Mouse (Mus musculus): ENCODE data around the gene Ccdc57. TPM values are rescaled to one million over a fixed set of nuclear protein-coding genes. Genes with fewer than 3 reads are reported as not detected.
A peak's percentile ranks its signal among the peaks of the same experiment; 100 is the strongest.

Gene Ccdc57
- polyA plus RNA-seq, 1 experiment, result 1.7 TPM

GRCm38 (mm10) chr11:120830686-120831085, 102.0 kb downstream of the Ccdc57 start:
- H3K27me3 ChIP-seq (ENCODE audit: control insufficient read depth, insufficient read depth, low read length), result no peaks in the 10 kb centered on the region
- peaks cover 6% of the 10 kb centered on the region for H3K4me1 ChIP-seq (replicated peaks; ENCODE audit: control insufficient read depth, insufficient read depth, low read length)
- no peak overlapping the region for H3K27ac ChIP-seq (ENCODE audit: control insufficient read depth, insufficient read depth, low read length)
- no peak overlapping the region for H3K4me3 ChIP-seq (ENCODE audit: control insufficient read depth, insufficient read depth, low read length)
- no peak for DNase-seq
- 96% methylated on average over 12 of the region's 12 CpGs for WGBS
- no peaks in the 10 kb centered on the region for H3K36me3 ChIP-seq (ENCODE audit: control insufficient read depth, insufficient read depth, low read length)
- TF ChIP-seq CTCF (IDR thresholded peaks at IDR 0.05; ENCODE audit: borderline replicate concordance, control insufficient read depth, extremely low read depth, insufficient read depth, low read length, poor library complexity) (no peak), POLR2A (IDR thresholded peaks at IDR 0.05; ENCODE audit: control insufficient read depth, extremely low read depth, insufficient read depth, low read length, poor library complexity) (no peak)

DNA sequence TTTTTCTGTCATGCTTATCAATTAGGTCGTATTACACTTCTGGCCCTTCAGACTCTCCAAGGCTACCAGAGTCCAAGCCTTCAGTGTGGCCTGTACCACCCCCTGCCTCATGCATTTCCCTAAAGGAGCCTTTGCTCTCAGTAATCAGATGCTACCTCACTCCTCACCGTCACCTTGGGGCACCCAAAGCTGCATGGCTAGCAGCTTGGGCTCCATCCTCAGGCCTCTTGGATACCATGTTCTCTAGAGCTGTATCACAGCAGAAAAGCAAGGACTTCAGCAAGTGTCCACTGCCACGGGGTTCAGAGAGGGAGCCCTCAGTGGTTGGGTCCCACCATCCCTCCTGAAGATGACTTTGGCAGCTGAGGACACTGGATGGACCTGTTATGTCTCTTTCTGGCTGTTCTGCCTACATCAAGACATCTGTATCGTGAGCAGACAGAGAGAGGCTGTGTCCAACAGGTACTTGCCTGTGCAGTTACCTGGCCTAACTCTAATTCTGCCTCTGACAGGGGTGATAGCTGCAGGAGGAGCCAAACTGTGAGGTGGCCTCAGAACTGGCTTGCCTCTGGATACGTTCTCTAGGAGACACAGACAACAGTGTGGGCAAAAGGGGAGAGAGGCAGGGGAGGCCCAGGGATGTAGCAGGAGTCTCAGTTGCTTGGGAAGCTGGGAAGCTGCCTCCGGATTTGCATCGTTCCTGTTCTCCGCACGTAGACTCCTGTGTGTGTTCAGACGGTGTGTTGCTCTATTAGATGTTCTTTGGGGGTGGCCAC, 102.7 kb downstream of the Ccdc57 start:
- Histone ChIP-seq H3K4me3 (ENCODE audit: control insufficient read depth, insufficient read depth, low read length) (no peak overlapping the region), H3K27ac (ENCODE audit: control insufficient read depth, insufficient read depth, low read length) (no peak overlapping the region), H3K4me1 (replicated peaks; ENCODE audit: control insufficient read depth, insufficient read depth, low read length) (peaks cover 13% of the 10 kb centered on the region), H3K27me3 (ENCODE audit: control insufficient read depth, insufficient read depth, low read length) (no peaks in the 10 kb centered on the region), H3K36me3 (ENCODE audit: control insufficient read depth, insufficient read depth, low read length) (no peaks in the 10 kb centered on the region)
- TF ChIP-seq POLR2A (IDR thresholded peaks at IDR 0.05; ENCODE audit: control insufficient read depth, extremely low read depth, insufficient read depth, low read length, poor library complexity) (no peak), CTCF (IDR thresholded peaks at IDR 0.05; ENCODE audit: borderline replicate concordance, control insufficient read depth, extremely low read depth, insufficient read depth, low read length, poor library complexity) (no peak)
- 96% methylated on average over 10 of the region's 10 CpGs for WGBS
- no peak for DNase-seq

- 93% methylated on average over 4 of the region's 4 CpGs for WGBS
- H3K27ac ChIP-seq (ENCODE audit: control insufficient read depth, insufficient read depth, low read length), result no peak overlapping the region
- no peak for DNase-seq
- no peaks in the 10 kb centered on the region for H3K36me3 ChIP-seq (ENCODE audit: control insufficient read depth, insufficient read depth, low read length)
- no peak for TF ChIP-seq POLR2A (IDR thresholded peaks at IDR 0.05; ENCODE audit: control insufficient read depth, extremely low read depth, insufficient read depth, low read length, poor library complexity)
- TF ChIP-seq CTCF (IDR thresholded peaks at IDR 0.05; ENCODE audit: borderline replicate concordance, control insufficient read depth, extremely low read depth, insufficient read depth, low read length, poor library complexity), result no peak
- H3K27me3 ChIP-seq (ENCODE audit: control insufficient read depth, insufficient read depth, low read length), result no peaks in the 10 kb centered on the region
- no peak overlapping the region for H3K4me3 ChIP-seq (ENCODE audit: control insufficient read depth, insufficient read depth, low read length)
- H3K4me1 ChIP-seq (replicated peaks; ENCODE audit: control insufficient read depth, insufficient read depth, low read length), result peaks cover 17% of the 10 kb centered on the region
Observed at GRCm38 (mm10) chr11:120828416-120828815, 104.3 kb downstream of the Ccdc57 start.

DNA sequence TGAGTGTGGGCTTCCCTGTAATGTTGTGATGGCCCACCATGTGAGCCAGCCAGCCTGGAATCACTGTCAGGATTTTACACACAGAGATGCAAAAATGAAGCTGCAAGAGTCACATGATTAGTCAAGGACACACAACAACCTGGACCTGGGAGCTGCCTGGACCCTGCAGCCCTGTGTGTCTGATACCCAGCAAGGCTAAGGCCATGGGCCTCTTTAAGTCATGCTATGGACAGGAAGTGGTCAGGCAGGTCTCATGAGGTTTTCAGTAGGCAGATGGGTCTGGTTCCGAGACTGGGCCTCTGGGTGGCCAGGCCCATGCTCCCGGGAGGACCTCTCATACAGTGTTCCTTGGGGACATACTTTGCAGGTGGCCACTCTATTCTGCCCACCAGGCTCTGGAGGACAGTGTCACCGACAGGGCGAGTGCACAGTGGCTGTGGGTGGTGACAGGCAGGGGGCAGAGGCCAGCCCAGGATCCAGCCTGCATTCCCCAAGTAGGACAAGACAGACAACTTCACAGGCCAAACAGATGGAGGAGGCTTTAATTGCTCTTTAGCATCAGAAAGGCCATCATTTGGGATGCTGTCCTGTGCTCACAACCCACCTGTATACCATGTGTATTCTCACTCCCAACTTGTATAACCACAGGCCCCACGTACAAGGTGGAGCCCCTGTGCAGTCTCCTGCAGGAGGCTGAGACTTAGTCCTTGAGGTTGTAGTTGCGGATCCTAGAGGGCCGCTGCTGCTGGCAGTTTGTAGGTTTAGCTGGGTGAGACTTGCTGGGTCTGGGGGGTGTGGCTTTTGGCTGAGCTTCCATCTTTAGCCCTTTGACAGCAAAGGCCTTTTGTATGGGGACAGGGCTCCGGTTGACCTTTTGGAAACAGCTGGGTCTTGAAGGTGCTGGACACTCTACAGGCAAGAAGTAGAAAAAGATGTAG, 106.4 kb downstream of the Ccdc57 start:
- Histone ChIP-seq H3K4me3 (ENCODE audit: control insufficient read depth, insufficient read depth, low read length) (no peak overlapping the region), H3K27me3 (ENCODE audit: control insufficient read depth, insufficient read depth, low read length) (no peaks in the 10 kb centered on the region), H3K36me3 (ENCODE audit: control insufficient read depth, insufficient read depth, low read length) (no peaks in the 10 kb centered on the region), H3K4me1 (replicated peaks; ENCODE audit: control insufficient read depth, insufficient read depth, low read length) (peaks cover 30% of the 10 kb centered on the region), H3K27ac (ENCODE audit: control insufficient read depth, insufficient read depth, low read length) (peak overlapping the region; percentile 28; the same call in 1 of the 2 replicates)
- 93% methylated on average over 8 of the region's 8 CpGs for WGBS
- no peak for TF ChIP-seq CTCF (IDR thresholded peaks at IDR 0.05; ENCODE audit: borderline replicate concordance, control insufficient read depth, extremely low read depth, insufficient read depth, low read length, poor library complexity)
- TF ChIP-seq POLR2A (IDR thresholded peaks at IDR 0.05; ENCODE audit: control insufficient read depth, extremely low read depth, insufficient read depth, low read length, poor library complexity), result no peak
- DNase-seq, result no peak

GRCm38 (mm10) chr11:120825289-120825863, 107.3 kb downstream of the Ccdc57 start:
- peak overlapping the region; percentile 38 for H3K27ac ChIP-seq (ENCODE audit: control insufficient read depth, insufficient read depth, low read length)
- no peak overlapping the region for H3K4me3 ChIP-seq (ENCODE audit: control insufficient read depth, insufficient read depth, low read length)
- H3K27me3 ChIP-seq (ENCODE audit: control insufficient read depth, insufficient read depth, low read length), result no peaks in the 10 kb centered on the region
- 0 out of 2 replicates have a peak, but pooled peaks cover 1% of the 10 kb centered on the region for H3K36me3 ChIP-seq (ENCODE audit: control insufficient read depth, insufficient read depth, low read length)
- WGBS, result 5% methylated on average over 4 of the region's 4 CpGs
- peaks cover 30% of the 10 kb centered on the region for H3K4me1 ChIP-seq (replicated peaks; ENCODE audit: control insufficient read depth, insufficient read depth, low read length)
- TF ChIP-seq POLR2A (IDR thresholded peaks at IDR 0.05; ENCODE audit: control insufficient read depth, extremely low read depth, insufficient read depth, low read length, poor library complexity) (no peak), CTCF (IDR thresholded peaks at IDR 0.05; ENCODE audit: borderline replicate concordance, control insufficient read depth, extremely low read depth, insufficient read depth, low read length, poor library complexity) (no peak)
- DNase-seq, result peak; percentile 21

DNA sequence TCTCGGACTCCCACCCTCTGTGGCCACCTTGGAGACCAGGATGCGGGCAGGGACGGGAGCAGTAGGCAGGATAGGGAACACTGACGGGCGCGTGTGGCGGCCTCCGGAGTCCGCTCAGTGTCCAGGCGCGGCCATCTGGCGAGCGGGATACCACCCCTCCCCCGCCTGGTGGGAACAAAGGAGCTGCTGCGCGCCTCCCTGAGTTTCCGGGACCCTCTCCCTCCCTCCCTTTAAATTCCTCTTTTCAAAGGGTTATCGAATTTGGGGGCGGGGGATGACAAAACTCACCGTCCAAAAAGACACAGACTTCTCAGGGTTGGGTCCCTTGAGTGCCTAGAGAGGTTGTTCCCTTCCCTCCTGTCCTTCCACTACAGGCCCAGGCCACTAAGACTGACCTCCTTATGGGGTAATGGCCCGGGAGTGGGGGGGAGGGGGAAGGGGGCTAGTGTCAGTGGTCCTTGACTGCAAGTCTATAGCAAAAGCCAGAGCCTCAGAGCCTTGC, 107.8 kb downstream of the Ccdc57 start:
- Histone ChIP-seq H3K27ac (ENCODE audit: control insufficient read depth, insufficient read depth, low read length) (peak overlapping the region; percentile 38), H3K36me3 (ENCODE audit: control insufficient read depth, insufficient read depth, low read length) (peaks cover 6% of the 10 kb centered on the region; the same call in 1 of the 2 replicates), H3K4me3 (ENCODE audit: control insufficient read depth, insufficient read depth, low read length) (peak overlapping the region; percentile 78), H3K4me1 (replicated peaks; ENCODE audit: control insufficient read depth, insufficient read depth, low read length) (peaks cover 30% of the 10 kb centered on the region), H3K27me3 (ENCODE audit: control insufficient read depth, insufficient read depth, low read length) (no peaks in the 10 kb centered on the region)
- 0% methylated on average over 21 of the region's 21 CpGs for WGBS
- TF ChIP-seq CTCF (IDR thresholded peaks at IDR 0.05; ENCODE audit: borderline replicate concordance, control insufficient read depth, extremely low read depth, insufficient read depth, low read length, poor library complexity) (no peak), POLR2A (IDR thresholded peaks at IDR 0.05; ENCODE audit: control insufficient read depth, extremely low read depth, insufficient read depth, low read length, poor library complexity) (no peak)
- DNase-seq, result no peak

Data from thymus, adult 2 months (tissue).